Mouse (Mus musculus): Measurements from ENCODE around the gene Klc1.
"Not testable (repeated sequence)": the region's sequence is repeated elsewhere in the genome, so short reads cannot be mapped to it uniquely, and the experiment has no call there.

Klc1 gene

DNA sequence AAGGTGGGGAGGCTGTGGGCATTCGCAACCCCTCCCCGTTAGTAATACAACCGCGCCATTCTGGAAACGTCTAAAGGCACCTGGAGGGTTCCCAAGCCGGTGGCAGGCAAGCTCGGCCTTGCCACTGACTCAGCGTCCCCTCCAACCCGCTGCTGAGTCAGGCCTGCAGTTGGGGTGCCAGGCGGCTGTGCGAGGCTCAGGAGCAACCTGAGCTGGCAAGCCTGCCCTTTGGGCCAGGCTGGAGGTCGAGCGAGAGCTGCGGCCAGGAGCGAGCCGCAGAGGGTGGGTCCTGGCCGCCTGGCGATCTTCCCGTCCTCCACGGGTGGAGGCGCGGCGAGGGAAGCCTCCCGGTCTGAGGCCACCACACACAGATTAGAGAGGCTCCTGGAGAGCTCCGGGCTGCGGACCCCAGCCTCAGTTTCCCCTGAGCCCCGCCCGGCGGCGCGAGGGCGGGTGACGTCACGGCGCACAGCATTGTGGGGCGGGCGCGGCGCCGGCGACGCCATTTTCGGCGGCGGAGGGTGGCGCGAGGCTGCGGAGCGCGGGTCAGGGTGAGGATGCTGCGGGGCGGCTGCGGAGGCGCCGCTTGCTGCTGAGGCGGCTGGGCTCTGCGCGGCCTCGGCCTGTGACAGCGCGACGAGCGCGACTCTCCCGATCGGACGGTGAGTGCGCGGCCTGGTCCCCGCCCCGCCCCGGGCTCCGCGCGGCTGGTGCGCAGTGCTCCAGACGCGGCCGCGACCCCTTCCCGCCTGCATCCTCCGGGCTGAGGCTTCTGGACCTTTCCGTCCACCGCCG is at the start of gene Klc1:
Gene Klc1 (plus strand): TSS at position 469 of the 795 bp plus-strand sequence.
- DNase-seq: peak; percentile 89

DNA sequence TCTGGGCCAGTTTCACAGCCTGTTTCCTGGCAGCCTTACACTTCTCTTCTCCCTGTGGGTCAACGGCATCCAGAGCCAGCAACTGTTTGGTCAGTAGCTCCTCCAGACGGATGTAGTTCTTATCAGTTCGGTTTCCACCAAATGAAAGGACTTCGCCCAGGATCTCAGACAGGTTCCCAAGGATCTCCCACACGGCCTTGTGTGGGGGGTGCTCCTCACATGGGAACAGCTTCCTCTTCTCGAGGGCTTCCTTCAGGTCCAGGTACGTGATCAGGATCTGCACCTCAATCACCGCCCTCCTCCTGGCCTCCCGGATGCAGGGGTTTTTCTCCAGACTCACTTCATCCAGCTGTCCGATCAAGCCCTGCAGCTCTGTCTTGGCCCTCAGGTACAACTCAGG is 48.6 kb upstream of the Klc1 start:
- DNase-seq: no peak

DNA sequence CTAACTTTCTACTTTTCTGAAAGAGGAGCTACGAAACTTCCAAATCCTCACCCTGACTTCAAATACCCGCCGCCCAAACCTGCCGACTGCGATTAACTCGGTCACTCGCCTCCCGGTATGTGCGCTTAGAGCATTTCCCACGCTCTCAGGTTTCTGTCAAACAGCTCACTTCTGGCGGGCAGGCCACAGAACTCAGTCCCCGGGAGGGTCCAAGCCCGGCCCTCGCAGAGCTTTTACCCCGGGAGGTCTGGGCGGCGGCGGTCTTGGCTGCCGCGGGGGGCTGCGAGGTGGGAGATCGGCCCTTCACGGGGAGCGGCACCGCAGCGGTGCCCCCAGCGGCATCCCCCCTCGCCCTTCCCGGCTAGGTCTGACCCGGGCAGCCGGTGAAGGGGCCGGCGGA is 46.2 kb upstream of the Klc1 start:
- DNase-seq: peak; percentile 62

DNA sequence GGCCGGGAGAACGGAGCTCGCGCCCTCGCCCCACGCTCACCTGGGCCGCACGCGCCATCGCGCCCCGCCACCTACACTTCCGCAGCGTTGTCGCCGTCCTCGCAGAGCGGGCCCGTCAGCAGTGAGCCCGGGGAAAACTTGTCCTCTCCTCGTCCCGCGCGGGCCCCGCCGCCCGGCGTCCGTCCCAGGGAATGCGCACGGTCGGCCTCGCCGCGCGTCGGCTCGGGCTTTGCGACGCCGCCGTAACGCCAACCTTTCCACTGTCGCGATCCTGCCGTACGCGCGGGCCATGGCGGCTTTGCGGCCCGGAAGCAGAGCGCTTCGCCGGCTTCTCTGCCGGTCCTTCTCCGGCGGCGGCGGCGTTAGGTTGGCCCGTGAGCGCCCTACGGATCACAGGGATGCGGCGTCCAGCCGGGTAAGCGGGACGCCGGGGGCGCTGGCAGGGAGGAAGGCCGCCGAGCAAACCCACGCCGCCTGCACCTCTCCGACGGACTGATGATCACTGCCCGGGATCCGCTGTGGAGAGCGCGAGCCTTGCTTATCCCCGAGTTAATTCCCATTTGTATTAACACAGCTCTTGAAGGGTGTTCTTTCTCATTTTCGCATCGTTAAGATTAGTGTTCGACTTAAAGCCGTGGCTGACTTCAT is 45.5 kb upstream of the Klc1 start, which contains the start of the genes Bag5 and Apopt1:
Gene Bag5 (minus strand): TSS at position 254 of the 648 bp plus-strand sequence.
Gene Apopt1 (plus strand): TSS at position 258 of the 648 bp plus-strand sequence.
- peak; percentile 97 for DNase-seq

DNA sequence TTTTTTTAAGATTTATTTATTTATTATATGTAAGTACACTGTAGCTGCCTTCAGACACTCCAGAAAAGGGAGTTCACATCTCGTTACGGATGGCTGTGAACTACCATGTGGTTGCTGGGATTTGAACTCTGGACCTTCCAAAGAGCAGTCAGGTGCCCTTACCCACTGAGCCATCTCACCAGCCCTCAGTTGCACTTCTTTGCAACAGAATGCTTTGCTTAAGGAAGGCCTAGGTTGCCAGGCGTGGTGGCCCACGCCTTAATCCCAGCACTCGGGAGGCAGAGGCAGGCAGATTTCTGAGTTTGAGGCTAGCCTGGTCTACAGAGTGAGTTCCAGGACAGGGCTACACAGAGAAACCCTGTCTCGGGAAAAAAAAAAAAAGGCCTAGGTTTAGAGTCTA is 44.8 kb upstream of the Klc1 start:
- not testable (repeated sequence) for DNase-seq

DNA sequence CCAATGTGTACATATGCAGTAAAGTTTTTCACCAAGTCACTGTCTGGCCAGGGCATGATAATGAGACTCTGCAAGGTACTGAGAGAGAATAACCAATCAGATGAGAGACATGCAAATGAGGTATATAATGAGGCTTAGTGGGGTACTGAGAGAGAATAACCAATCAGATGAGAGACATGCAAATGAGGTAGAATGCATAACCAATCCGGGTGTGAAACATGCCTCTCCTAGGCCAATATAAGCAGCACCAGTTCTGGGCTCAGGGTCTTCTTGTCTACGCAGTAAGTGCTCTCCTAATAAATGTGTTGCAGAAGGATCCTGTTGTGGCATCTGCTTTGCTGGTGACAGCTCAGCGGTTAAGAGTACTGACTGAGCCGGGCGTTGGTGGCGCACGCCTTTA is 42.1 kb upstream of the Klc1 start:
- no peak for DNase-seq

DNA sequence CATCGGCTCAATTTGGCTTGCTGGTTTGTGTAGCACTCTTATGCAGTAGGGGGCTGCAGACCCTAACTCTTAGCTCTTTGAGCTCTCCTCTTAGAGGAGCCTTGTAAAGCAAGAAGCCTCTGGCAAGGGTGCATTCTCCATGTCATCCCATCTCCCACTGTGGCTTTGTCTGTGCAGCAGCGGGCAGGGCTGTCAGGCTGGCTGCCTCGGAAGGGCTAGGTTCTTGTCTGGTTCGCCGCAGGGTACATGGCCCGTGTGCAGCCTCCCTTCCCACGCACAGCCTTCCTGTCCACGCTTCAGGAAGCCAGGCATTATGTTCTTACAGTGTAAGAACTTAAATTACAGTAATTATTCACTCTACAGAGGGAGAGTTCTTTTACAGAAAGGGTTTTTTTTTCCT is 40.0 kb upstream of the Klc1 start:
- DNase-seq: no peak

DNA sequence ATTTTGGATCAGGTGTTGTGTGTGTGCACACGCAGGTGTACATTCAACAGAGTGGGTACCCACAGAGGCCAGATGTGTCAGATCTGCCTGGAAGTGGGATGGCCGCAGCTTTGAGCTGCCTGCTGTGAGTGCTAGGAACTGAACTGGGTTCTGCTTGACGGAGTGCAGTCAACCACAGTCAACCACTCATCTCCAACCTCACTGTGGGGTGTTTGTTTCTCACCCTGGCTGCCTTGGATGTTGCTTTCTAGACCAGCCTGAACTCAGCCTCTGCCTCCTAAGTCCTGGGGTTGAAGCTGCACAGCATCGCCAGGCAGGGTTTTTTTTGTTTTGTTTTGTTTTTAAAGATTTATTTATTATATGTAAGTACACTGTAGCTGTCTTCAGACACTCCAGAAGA is 38.4 kb upstream of the Klc1 start:
- DNase-seq: no peak

DNA sequence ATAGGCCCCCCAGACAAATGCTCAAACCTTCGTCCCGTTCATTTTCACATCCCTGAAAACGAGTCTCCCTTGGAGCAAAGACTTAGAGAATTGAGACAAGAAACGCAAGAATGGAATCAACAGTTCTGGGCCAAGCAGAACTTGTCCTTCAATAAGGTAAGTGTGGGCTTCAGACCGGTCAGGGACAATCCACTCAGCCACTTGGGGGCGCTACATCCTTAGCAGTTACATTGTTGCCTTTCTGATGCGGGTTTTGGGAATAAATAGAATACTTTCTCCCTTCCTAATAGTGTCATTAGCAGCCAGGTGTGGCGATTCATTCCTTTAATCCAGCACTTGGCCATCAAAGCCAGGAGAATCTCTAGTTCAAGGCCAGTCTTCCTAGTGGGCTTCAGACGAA is 36.0 kb upstream of the Klc1 start:
- DNase-seq: peak; percentile 52

DNA sequence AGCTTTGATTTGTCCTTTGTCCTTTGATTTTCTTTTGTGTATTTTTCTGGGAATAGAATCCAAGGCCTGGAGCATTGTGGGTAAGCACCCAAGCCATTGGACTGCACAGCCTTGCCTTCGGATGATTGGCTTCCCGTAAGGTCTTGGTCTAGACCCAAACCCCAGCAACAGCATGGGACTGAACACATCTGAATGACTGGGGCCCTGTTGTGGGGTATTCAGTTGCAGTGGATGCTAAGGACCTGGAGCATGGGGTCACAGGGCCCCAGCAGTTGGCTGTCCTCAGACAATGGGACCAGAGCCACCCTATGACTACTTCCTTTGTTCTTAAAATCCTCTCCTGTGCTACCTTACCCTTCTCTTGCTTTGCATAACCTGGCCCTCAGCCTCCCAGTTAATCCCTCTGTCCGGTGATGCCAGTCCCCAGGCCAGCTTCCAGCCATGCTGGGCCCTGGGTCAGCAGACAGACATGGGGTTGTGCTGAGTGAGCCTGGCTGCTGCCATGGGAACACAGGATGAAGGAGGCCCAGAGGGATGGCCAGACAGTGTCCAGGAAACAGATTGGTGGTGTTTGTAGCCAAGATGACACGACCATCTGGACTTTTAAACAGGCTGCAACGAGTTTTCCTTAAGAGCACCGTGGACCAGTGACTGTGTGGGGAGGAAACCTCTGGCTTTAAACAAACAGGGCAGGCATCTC is 33.9 kb upstream of the Klc1 start:
- peak; percentile 32 for DNase-seq

DNA sequence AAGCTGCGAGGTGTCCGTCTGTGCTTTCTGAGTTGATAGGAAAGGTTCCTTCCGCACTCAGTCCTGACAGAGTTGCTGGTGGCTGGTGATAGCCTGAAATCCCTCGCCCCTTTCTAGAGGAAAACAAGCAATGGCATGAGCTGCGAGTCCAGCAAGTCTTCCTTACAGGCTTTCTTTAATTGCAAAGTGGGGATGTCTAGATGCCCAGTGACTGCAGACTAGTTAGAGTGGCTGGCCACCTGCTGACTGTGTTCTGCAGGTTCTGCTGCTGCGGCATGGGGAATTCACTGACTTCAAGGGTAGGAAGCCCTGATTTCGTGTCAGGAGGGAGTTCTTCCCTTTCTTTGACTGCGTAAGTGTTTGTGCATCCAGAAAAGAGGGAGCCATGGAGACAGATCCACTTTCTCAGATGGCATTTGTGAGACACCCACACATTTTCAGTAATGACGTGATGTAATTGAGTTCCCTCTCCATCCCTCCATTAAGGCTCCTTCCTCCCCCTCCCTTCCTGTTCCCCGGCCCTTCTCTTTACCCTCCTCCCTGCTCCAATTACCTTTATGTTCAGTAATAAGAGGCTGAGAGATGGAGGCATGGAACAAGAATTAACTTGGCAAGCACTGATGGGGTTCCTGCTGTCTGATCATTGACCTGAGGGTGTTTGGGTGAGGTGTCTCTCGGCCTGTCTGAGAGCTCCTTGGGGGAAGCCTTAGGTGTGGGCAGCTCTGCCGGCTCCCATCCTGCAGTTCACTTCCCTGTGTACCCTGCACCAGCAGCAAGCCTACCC is 33.1 kb upstream of the Klc1 start:
- no peak for DNase-seq

DNA sequence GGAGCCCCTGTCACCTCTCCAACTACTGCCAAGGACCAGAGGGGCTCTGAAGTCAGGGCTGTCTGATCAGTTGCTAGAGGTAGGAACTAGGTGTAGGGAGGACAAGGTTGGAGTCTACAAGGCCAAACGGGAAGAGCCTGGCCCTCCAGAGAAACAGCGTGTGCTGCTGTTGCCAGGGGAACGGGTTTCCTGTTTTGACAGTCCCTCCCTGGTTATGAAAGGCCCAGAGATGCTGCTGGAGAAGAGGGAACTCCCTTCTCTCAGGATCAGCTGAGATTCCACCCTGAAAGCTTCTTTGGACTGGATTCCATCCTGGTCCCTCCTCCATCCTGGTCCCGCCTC is 32.6 kb upstream of the Klc1 start:
- DNase-seq: no peak

DNA sequence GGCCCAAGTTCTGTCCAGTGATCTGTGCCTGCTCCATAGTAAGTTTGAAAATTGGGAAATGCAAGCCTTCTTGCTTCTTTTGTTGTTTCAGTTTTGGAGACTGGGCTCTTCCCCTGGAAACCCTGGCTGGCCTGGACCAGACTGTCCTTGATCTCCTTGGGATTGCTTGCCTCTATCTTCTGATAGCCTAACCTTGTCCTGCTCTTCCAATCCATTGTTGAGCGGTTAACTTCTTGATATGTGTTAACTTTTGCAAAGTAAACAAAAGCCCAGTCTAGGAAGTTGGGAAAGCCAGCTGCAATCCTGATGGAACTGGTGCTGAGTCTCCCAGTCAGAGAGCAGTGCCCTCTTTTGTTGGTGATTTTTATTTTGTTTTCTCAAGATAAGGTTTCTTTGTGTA is 30.7 kb upstream of the Klc1 start:
- no peak for DNase-seq

DNA sequence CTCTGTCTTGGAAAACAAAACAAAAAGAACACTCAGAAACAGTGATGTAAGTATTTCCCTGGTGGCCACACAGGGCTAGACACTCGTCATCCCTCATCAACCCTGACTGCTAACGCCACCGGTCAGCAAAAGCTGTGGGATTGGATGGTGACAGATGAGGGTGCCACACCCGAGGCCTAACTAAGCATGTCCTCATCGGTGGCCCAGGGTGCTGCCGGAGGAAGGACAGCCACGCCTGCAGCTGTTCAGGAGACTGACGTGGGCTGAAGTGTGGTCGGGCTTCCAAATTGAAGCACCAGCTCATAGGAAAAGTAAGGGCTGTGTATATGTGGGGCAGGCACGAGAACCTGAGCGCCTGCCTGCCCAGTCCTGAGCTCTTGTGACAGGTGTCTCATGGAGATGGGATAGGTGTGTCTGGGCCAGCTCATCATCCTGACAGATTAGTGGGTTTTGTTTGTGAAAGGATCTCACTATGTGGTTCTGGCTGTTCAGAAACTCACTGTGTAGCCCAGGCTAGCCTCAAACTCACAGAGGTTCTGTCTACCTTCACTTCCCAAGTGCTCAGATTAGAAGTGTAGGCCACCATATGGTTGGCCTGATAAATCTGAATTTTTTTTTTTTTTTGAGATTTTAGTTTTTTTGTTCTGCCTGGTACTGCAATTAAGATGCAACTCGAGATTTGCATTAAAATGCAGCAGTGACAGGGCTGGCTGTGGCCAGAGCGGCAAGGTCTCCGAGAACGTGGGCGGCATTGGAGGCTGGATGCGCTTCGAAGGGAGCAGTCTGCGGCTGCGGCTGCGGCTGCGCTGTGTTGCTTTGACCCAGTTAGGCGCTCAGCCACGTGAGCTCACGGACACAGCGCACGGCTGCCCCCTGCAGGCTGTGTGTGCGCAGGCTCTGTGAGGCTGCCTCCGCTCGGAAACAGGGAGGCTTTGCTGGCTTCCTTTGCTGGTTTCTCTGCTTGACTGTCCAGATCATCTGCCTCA is 26.5 kb upstream of the Klc1 start:
- peak; percentile 96 for DNase-seq

DNA sequence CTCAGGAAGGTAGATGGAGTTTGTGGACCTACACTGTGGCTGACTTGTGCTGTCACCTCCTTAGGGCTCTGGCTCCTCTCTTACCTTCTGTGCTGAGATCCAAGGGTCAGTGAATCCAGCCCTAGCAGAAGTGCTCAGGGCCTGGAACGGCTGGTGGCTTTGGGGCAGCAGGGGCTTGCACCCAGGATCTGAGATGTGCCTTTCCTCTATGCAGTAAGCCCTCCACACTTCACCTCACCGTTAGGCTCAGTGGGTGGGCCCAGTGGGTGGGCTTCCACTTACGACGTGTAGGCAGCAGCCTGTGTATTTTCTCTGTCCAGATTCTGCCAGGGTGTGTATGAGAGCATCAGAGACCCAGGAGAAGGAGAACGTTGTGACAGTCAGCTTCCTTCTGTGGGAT is 25.7 kb upstream of the Klc1 start:
- no peak for DNase-seq

DNA sequence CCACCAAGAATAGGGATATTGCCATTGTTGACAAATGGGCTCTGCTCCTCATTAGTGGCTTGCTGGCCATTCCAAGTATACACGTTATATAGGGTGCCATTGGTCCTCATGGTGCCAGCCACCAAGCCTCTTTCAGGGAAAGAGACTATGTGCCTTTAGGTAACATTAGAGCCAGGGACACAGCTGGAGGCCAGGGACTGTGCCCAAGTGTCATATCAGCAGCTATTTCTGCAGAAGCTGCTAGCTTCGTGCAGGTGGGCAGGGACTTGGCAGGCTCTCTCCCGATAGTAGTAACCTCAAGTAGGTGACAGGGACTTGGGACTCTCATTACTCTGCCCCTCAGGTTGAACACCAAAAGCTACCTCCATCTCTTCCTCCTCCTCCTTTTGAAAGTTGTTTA is 23.7 kb upstream of the Klc1 start:
- DNase-seq: no peak

DNA sequence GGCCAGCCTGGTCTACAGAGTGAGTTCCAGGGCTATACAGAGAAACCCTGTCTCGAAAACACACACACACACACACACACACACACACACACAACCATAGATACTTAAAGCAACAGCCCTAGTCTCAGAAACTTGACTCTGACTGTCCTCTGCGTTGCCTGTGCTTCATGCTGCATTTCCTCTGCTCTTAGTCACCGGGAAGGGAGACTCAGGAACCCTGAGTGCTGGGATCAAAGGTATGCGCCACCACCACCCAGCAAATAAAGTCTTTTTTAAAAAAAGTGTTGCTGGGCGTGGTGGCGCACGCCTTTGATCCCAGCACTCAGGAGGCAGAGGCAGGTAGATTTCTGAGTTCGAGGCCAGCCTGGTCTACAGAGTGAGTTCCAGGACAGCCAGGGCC is 22.0 kb upstream of the Klc1 start:
- not testable (repeated sequence) for DNase-seq

DNA sequence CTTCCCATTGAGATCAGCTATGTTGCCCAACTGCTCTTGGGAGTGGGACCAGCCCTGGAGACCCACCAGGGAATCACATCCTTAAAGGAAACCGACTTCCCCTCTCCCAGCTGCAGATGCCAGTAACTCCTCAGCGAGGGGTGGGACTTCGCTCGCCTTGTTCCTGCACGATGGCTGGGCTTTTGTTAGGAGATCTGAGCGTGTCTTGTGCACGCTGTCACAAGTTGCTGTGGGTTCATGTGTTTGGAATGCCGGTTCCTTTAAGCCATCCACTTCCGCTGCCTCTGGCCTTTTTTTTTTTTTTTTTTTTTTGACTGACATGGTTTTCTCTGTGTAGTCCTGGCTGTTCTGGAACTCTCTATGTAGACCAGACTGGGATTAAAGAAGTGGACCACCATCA is 21.3 kb upstream of the Klc1 start:
- no peak for DNase-seq

DNA sequence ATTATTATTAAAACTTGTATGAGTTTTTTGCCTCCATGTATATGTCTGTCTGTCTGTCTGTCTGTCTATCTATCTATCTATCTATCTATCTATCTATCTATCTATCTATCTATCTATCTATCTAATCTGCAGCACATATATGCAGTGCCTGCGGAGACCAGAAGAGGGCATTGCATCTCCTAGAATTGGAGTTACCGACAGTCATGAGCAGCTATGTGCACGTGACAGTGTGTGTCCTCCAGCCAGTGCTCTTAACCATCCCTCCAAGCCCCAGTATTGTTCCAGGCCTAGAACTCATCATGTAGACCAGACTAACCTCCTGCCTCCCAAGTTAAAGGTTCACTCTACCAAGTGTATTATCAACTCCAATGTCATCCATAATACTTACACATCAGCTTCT is 19.9 kb upstream of the Klc1 start:
- peak; percentile 71 for DNase-seq

DNA sequence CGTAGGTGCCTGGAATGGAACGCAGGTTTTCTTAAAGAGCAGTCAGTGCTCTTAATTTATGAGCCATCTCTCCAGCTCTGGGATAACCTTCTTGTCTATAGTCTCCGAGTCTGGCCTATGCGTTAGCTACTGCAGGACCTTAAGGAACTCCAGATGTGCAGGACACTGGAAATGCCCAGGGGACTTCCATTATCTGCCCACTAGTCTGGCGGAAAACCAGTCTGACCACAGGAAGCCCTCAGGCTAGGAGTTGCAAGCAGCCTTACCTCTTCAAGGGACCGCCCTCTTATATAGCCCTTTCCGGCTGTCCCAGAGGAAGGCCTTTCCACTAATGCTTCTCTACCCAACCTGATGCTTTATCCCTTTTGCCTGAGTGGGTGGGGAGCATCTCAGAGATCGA is 17.3 kb upstream of the Klc1 start:
- DNase-seq: peak; percentile 20

DNA sequence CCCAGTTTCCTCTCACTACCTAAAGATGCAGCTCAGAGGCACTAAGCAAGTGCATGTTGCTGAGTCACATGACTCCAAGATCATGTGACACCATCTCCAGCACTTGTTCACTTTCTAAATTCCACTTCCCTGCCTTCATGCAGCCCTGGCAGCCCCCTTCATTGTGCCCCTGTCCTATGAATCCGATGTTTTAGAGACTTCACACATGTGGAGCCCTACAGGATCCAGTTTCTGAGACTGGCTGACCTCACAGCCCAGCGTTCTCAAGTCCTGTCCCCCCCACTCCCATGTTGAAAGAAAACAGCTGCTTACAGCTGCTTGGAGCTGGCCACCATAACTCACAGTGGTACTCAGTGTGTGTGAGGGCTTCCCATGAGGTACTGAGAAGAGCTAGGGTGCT is 15.2 kb upstream of the Klc1 start:
- no peak for DNase-seq

DNA sequence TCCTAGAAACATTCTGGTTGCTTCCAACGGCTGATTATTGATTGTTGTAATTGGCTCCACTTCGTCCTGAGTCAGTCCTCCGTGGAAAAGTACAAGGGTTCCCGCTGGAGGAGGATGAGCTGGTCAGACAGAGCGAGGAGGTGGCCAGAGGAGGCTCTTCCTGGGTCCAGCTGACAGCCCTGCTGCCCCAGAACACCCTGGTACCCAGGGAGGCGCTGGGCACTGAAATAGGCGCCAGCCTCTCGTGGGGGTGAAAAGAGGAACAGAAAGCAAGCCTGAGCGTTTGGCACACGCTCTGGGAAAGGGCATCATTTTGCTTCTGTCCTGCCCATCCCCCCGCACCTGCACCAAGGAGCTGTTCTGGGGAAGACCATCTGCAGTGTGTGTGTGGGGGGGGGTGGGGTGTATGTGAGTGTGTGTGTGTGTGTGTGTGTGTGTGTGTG is 14.6 kb upstream of the Klc1 start:
- no peak for DNase-seq
